Mouse (Mus musculus): ENCODE data around the gene Card10.
"Not testable (repeated sequence)": the region's sequence is repeated elsewhere in the genome, so short reads cannot be mapped to it uniquely, and the experiment has no call there.

Gene Card10

DNA sequence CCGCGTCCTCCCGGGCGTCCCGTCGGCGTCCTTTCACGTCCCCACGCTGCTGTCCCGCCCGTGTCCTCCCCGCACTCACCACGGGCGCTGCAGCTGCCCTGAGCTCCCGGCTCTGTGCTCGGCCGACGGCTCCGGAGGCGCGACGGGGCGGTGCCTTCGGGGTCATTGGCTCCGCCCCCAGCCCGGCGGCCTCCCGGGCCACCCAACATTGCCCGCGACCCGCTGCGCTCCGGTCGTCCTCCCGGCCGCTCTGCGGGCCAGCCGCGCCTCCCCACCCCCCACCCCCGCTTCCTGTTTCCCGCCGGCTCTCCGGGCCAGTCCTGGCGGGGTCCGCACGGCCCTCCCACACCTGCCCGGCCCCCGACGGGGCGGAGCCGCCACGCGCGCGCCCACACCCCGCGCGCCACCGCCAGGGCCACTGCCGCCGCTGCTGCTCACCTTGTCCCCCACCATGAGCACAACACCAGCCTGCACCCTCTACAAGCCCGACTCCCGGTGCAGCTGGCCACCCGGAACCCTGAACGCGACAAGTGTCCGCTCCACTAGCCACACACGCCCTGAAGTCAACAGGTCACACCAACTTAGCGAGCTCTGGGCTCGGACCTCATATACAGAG lies at the start of gene Card10:
Gene Card10 (minus strand): TSS at position 267 of the 616 bp plus-strand sequence.
- in situ Hi-C loops (cut with MboI; ENCODE audit: low sequenced_read_pairs): no loop called here

GRCm38 (mm10) chr15:78851505-78852153 lies 48.8 kb upstream of the Card10 start:
- in situ Hi-C loops (cut with MboI; ENCODE audit: low sequenced_read_pairs): loop anchor here (10.0 kb wide), 1 partner anchor 227 kb away; no protein-coding TSS in a partner anchor

DNA sequence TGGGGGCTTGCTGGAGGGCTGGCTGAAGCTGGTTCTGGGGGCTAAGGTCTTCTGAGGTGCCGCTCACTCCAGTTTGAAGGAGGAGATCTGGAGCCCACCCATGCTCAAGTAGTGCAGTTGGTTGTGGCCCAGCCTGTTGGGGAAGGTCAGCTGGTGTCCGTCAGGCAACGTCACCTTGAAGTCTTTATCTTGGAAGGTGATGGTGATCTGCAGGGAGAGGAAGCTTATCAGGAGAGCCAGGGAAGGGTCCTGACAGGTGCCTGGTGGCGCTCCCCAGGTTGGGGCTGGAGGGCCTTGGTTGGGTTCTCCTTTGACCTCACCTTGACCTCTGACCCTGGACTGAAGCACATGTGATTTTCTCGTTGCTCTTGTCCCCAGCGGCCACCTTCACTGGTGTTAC lies 48.1 kb upstream of the Card10 start:
- in situ Hi-C loops (cut with MboI; ENCODE audit: low sequenced_read_pairs): loop anchor here (10.0 kb wide), 1 partner anchor 226 kb away; no protein-coding TSS in a partner anchor

GRCm38 (mm10) chr15:78850059-78850824 lies 47.4 kb upstream of the Card10 start:
- in situ Hi-C loops (cut with MboI; ENCODE audit: low sequenced_read_pairs): loop anchor here (10.0 kb wide), 1 partner anchor 225 kb away; no protein-coding TSS in a partner anchor

GRCm38 (mm10) chr15:78849485-78849884 lies 46.6 kb upstream of the Card10 start:
- in situ Hi-C loops (cut with MboI; ENCODE audit: low sequenced_read_pairs): no loop called here

GRCm38 (mm10) chr15:78848467-78848866 lies 45.6 kb upstream of the Card10 start:
- in situ Hi-C loops (cut with MboI; ENCODE audit: low sequenced_read_pairs): no loop called here

- in situ Hi-C loops (cut with MboI; ENCODE audit: low sequenced_read_pairs): not testable (repeated sequence)
Observed at GRCm38 (mm10) chr15:78846805-78847204, 44.0 kb upstream of the Card10 start.

- in situ Hi-C loops (cut with MboI; ENCODE audit: low sequenced_read_pairs): no loop called here
Observed at GRCm38 (mm10) chr15:78846352-78846751, 43.5 kb upstream of the Card10 start.

DNA sequence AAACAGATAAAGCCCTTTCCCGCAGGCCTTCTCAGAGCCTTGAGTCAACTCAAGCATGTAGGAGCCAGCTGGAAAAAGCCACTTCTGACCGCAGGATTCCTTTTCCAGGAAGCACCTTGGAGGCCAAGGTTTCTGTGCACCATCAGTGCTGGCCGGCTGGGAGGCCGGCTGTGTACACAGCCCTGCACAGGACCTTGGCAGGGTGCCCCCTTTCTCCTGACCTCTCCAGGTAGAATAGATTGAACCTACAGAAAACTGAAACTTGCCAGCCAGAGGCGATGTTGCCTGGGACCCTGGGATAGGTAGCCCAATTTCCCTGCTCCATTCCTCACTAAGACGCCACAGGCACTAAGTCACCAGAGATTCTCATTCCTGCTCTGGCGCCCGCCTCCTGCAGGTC lies 43.0 kb upstream of the Card10 start:
- in situ Hi-C loops (cut with MboI; ENCODE audit: low sequenced_read_pairs): no loop called here

- in situ Hi-C loops (cut with MboI; ENCODE audit: low sequenced_read_pairs): no loop called here
Observed at GRCm38 (mm10) chr15:78845321-78845720, 42.5 kb upstream of the Card10 start.

DNA sequence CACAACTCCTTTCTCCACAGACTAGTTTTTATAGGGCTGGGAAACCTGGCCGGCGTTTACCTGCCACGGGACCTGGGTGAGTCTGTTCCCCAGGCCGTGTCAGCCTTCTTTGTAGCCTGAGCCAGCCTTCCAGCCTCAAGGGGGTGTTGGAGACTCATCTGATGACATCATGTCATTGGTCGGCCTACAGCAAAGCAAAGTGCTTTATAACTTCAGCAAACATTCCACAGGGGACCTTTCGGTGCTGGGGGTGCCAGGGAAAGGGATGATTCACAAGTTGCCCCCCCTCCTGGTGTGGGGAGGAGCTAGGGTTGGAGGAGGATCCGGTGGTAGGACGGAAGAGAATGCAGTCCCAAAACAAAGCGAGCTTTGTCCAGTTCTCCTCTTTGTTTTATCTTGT lies 41.9 kb upstream of the Card10 start:
- in situ Hi-C loops (cut with MboI; ENCODE audit: low sequenced_read_pairs): no loop called here

DNA sequence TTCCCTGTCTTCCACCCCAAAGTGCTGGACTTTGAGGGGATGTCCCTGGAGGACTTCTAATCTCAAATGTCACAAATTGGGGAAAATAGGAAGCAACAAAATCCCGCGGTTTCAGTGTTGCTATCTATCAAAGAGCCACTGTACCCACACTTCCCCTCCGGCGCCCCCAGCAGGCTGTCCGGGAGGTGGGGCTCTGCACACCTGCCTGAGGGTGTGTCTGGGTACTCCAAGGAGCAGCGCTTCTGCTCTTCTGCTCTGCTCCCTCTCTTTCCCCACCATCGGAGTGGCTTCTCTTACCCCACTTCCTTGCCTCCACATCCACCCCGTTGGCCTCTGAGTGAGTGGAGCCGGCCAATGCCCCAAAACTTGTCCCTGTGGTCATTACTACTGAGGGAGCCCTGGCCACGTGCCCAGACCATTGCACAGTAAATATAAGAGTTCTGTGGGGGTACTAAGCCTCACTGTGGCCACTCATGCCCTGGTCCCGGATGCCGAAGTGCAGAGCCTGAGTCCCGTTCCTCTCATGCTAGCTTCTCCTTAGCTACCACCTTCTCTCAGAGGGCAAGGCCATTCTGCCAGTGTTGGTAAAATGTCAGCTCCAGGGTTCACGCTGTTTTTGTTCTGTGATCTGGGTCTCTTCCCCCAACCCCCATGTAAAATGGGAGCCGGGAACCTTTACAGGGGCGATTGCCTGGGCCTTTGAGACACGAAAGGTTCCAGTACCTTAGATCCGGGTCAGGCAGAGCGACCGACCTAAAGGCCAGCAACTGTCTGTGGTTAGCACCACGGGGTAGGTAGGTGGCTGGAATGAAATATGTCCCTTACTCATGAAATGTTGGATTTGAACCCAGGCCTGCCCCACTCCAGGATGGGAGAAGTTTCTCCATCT lies 41.0 kb upstream of the Card10 start:
- in situ Hi-C loops (cut with MboI; ENCODE audit: low sequenced_read_pairs): no loop called here

- in situ Hi-C loops (cut with MboI; ENCODE audit: low sequenced_read_pairs): no loop called here
Observed at GRCm38 (mm10) chr15:78842371-78843163, 39.7 kb upstream of the Card10 start, which contains the start of gene Cdc42ep1. Gene Cdc42ep1 (plus strand): TSS chr15:78842624.

DNA sequence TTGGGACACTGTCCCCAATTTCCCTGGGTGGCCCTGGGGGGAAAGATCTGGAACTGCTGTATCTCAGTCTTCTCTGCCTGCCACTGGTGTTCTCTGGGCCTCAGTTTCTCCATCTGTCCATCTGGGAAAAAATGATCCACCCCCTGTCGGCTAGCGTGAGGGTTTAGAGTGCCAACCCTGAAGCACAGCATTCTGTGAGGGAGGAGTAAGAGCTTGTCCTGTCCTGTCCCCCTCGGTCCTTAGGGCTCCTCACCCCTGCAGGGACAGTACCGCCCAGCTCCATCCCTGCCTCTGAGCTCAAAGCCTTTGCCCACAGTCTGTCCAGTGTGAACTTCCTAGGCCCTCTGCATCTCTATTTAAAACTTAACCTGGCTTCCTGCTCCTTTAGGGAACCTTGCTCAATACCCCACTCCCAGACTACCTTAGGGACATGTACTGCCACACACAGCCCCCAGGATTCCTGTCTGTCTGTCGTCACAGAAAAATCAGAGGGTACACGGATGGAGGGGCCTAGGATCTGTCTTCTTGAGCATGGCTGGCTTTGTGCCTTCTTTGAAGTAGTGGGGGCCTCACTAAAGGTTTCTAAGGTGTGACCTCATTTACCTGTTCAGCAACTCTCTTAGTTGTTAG lies 38.4 kb upstream of the Card10 start:
- in situ Hi-C loops (cut with MboI; ENCODE audit: low sequenced_read_pairs): no loop called here

DNA sequence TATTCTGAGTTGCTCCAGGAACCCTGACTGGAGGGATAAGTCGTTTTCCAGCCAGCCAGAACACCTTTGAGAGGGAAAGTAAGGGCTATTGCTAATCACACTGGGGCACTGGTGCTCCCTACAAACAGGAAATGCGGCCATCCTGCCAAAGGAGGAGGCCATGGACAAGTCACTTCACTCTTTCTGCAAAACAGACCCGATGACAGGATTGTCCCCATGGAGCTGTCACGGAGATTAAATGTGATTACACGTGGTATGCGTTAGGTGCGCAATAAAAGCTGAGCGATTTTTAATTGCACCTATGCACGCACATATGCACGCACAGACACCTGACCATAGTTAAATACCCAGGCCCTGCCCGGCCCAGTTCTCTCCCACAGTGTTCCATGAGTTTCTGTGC lies 37.9 kb upstream of the Card10 start:
- in situ Hi-C loops (cut with MboI; ENCODE audit: low sequenced_read_pairs): no loop called here

DNA sequence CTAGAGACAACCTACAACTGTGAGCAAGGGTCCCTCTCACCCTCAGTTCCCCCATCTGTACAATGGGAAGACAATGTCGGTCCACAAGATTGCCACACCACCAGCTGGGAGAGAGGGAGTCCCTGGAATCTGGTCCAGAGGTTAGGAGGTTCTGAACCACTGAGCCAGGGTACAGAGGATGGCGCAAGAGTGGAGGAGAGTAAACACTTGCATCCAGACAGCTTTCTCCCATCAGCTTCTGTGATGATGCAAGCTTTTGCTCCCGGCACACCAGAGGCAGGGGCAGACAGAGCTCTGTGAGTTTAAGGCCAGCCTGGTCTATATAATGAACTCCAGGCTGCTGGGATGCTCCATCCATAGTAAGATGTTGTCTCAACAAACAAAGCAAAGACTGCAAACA lies 37.4 kb upstream of the Card10 start:
- in situ Hi-C loops (cut with MboI; ENCODE audit: low sequenced_read_pairs): no loop called here

GRCm38 (mm10) chr15:78839744-78840143 lies 36.9 kb upstream of the Card10 start:
- in situ Hi-C loops (cut with MboI; ENCODE audit: low sequenced_read_pairs): no loop called here

DNA sequence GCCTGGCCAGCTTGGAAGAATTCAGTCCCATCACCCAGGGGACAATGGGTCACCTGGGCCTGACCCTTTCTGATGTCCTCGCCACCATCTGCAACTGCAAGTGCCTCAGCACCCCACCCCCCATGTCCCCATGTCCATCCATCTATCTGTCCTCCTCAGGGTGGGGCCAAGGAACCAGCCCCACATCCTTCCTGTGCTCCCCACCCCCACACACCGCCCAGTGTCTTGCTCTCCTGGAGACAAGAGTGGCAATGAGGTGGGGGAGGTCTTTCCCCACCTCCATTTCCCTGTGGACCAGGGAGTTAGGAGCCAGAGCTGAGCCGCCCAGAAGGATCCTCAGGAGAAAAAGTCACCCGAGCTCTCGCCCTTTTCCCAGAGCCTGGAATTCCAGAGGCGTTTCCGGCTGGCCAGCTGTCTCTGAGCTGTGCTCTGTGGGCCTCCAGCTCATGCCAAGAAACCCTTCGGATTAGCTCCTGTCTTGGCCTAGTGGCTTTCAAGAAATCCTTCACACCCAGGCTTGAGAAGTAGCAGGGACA lies 33.3 kb upstream of the Card10 start:
- in situ Hi-C loops (cut with MboI; ENCODE audit: low sequenced_read_pairs): no loop called here

Measured in CH12F3 (cell line).